Mouse (Mus musculus): ENCODE measurements around the gene Olfr1359.
"Not testable (repeated sequence)": the region's sequence is repeated elsewhere in the genome, so short reads cannot be mapped to it uniquely, and the experiment has no call there.

DNA sequence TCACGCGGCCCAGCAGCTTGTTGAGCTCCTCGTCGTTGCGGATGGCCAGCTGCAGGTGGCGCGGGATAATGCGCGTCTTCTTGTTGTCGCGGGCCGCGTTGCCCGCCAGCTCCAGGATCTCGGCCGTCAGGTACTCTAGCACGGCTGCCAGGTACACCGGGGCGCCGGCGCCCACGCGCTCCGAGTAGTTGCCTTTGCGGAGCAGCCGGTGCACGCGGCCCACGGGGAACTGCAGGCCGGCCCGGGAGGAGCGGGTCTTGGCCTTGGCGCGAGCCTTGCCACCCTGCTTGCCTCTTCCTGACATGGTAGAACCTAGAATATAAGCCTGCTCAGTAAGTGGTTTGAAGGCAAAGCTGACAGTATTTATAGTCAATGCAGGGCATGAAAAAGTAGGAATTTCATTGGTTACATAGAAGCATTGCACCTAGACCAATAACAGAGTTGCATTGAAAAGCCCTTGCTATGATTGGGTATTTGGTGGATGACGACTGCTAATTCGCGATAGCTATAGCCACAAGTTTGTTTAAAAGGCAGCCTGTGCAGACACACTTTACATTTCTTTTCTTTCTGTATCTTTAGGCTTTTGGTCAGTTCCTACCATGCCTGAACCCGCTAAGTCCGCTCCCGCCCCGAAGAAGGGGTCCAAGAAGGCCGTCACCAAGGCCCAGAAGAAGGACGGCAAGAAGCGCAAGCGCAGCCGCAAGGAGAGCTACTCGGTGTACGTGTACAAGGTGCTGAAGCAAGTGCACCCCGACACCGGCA lies 55.8 kb downstream of the Olfr1359 start, which contains the start of the genes Hist1h2ak and Hist1h2bn:
- not testable (repeated sequence) for TF ChIP-seq CTCF (conservative IDR thresholded peaks at IDR 0.05; ENCODE audit: low read length); NANOG (IDR thresholded peaks at IDR 0.05; ENCODE audit: borderline replicate concordance, low read length); POU5F1 (IDR thresholded peaks at IDR 0.05; ENCODE audit: borderline replicate concordance, low read length)

Measured in E14TG2a.4 (cell line).